Mouse (Mus musculus) forebrain, embryonic 11.5 days (tissue): ENCODE measurements around the gene Tjp3. TPM values are rescaled to one million over a fixed set of nuclear protein-coding genes. Genes with fewer than 3 reads are reported as not detected.

ENCODE experiments used
- ATAC-seq: fragments of 200-750 bp; cut with Nextera tagmentation; replicated peaks from 2 replicates; pipeline ENCODE4 v1.8.0; 2017; ENCODE audit warnings: moderate TSS enrichment; ENCODE audit not compliant: low FRiP score
- DNase-seq: peaks from one replicate; pipeline ENCODE4 v3.0.0-alpha.2; 2017; ENCODE audit warnings: low spot score
- H3K27ac ChIP-seq: fragments of 300-500 bp; sonication (generic); 2 replicates; pipeline ENCODE4 v1.5.1; 2014; ENCODE audit warnings: low read depth, low read length
- H3K27me3 ChIP-seq: fragments of 300-500 bp; sonication (generic); 2 replicates; pipeline ENCODE4 v1.6.1; 2014; ENCODE audit warnings: mild to moderate bottlenecking, low read length, mixed read lengths; ENCODE audit not compliant: control insufficient read depth, insufficient read depth
- H3K36me3 ChIP-seq: fragments of 300-500 bp; sonication (generic); 2 replicates; pipeline ENCODE4 v1.6.1; 2014; ENCODE audit warnings: mild to moderate bottlenecking, low read length, moderate library complexity, mixed read lengths; ENCODE audit not compliant: control insufficient read depth, insufficient read depth
- H3K4me1 ChIP-seq: fragments of 300-500 bp; sonication (generic); replicated peaks from 2 replicates; pipeline ENCODE4 v1.6.1; 2014; ENCODE audit warnings: low read length, mixed read lengths; ENCODE audit not compliant: control insufficient read depth, insufficient read depth
- H3K4me2 ChIP-seq: fragments of 300-500 bp; sonication (generic); 2 replicates; pipeline ENCODE4 v1.6.1; 2014; ENCODE audit warnings: low read depth, mild to moderate bottlenecking, low read length, moderate library complexity, mixed read lengths; ENCODE audit not compliant: severe bottlenecking
- H3K4me3 ChIP-seq: fragments of 300-500 bp; sonication (generic); 2 replicates; pipeline ENCODE4 v1.5.1; 2014; ENCODE audit warnings: low read depth, low read length
- H3K9ac ChIP-seq: fragments of 300-500 bp; sonication (generic); 2 replicates; pipeline ENCODE4 v1.6.1; 2014; ENCODE audit warnings: low read length
- H3K9me3 ChIP-seq: fragments of 300-500 bp; sonication (generic); 2 replicates; pipeline ENCODE4 v1.6.1; 2016; ENCODE audit warnings: low read length, mixed read lengths; ENCODE audit not compliant: control insufficient read depth
- WGBS: fragments of 180-500 bp; shearing (Covaris S2); extraction: QIAGEN DNeasy Blood & Tissue Kit; methylation state at CpG from one replicate; pipeline ENCODE4 v1.1.7; 2014; 5-methylcytosine and 5-hydroxymethylcytosine counted together
- polyA plus RNA-seq: library from polyadenylated mRNA; unstranded; fragments of >200 nt; fragmentation: Nextera tagmentation; extraction: Ambion mirVana; gene quantifications from 2 replicates; pipeline ENCODE4 v1.2.1, GENCODE M21; 2014

Tjp3 gene
- polyA plus RNA-seq, 1 experiment from 2014 or later, result 11.9 TPM

- H3K9ac ChIP-seq, result no peak overlapping the region
- H3K9me3 ChIP-seq, result no peaks in the 10 kb centered on the region
- 6% methylated on average over 7 of the region's 7 CpGs for WGBS
- peak; percentile 82 for DNase-seq
- H3K36me3 ChIP-seq, result no peaks in the 10 kb centered on the region
- no peak for ATAC-seq
- H3K27me3 ChIP-seq, result peaks cover 29% of the 10 kb centered on the region
- no peak overlapping the region for H3K4me2 ChIP-seq
- peaks cover 13% of the 10 kb centered on the region; the same call in 1 of the 2 replicates for H3K4me1 ChIP-seq
- no peak overlapping the region for H3K4me3 ChIP-seq
- no peak overlapping the region for H3K27ac ChIP-seq
Observed at GRCm38 (mm10) chr10:81289278-81289677, 2.1 kb downstream of the Tjp3 start.

- H3K36me3 ChIP-seq, result no peaks in the 10 kb centered on the region
- H3K27me3 ChIP-seq, result peaks cover 31% of the 10 kb centered on the region
- peaks cover 7% of the 10 kb centered on the region; the same call in 1 of the 2 replicates for H3K4me1 ChIP-seq
- no peak for DNase-seq
- no peak overlapping the region for H3K4me3 ChIP-seq
- no peaks in the 10 kb centered on the region for H3K9me3 ChIP-seq
- no peak overlapping the region; the same call in 1 of the 2 replicates for H3K9ac ChIP-seq
- no peak overlapping the region for H3K27ac ChIP-seq
- no peak overlapping the region for H3K4me2 ChIP-seq
- 34% methylated on average over 6 of the region's 6 CpGs for WGBS
- no peak for ATAC-seq
Observed at GRCm38 (mm10) chr10:81288601-81289000, 2.8 kb downstream of the Tjp3 start.

GRCm38 (mm10) chr10:81287513-81288157 is 3.7 kb downstream of the Tjp3 start:
- Histone ChIP-seq H3K27ac (no peak overlapping the region), H3K4me2 (no peak overlapping the region), H3K4me3 (no peak overlapping the region), H3K9ac (no peak overlapping the region), H3K27me3 (peaks cover 32% of the 10 kb centered on the region), H3K9me3 (no peaks in the 10 kb centered on the region), H3K4me1 (peaks cover 5% of the 10 kb centered on the region; the same call in 1 of the 2 replicates), H3K36me3 (no peaks in the 10 kb centered on the region)
- peak; percentile 79 for DNase-seq
- WGBS, result 60% methylated on average over 8 of the region's 8 CpGs
- ATAC-seq, result no peak

- DNase-seq (no peak), ATAC-seq (no peak)
- Histone ChIP-seq H3K4me3 (no peak overlapping the region), H3K36me3 (no peaks in the 10 kb centered on the region), H3K4me1 (peaks cover 5% of the 10 kb centered on the region; the same call in 1 of the 2 replicates), H3K27ac (no peak overlapping the region), H3K9ac (no peak overlapping the region), H3K27me3 (peaks cover 32% of the 10 kb centered on the region), H3K4me2 (no peak overlapping the region; the same call in 1 of the 2 replicates), H3K9me3 (no peaks in the 10 kb centered on the region)
- 49% methylated on average over 6 of the region's 6 CpGs for WGBS
Observed at GRCm38 (mm10) chr10:81286586-81286985, 4.8 kb downstream of the Tjp3 start.

GRCm38 (mm10) chr10:81285694-81286450 is 5.5 kb downstream of the Tjp3 start:
- H3K9ac ChIP-seq, result peak overlapping the region; percentile 69
- peak overlapping the region; percentile 80 for H3K4me2 ChIP-seq
- H3K4me3 ChIP-seq, result peak overlapping the region; percentile 45
- peak; percentile 76 for ATAC-seq
- DNase-seq, result peak; percentile 96
- H3K36me3 ChIP-seq, result no peaks in the 10 kb centered on the region
- H3K4me1 ChIP-seq, result peaks cover 5% of the 10 kb centered on the region; the same call in 1 of the 2 replicates
- no peak overlapping the region for H3K27ac ChIP-seq
- peaks cover 26% of the 10 kb centered on the region for H3K27me3 ChIP-seq
- H3K9me3 ChIP-seq, result no peaks in the 10 kb centered on the region
- 3% methylated on average over 54 of the region's 54 CpGs for WGBS

GRCm38 (mm10) chr10:81284719-81285118 is 6.7 kb downstream of the Tjp3 start:
- ATAC-seq (no peak), DNase-seq (no peak)
- H3K4me3 ChIP-seq, result peak overlapping the region; percentile 45; the same call in 1 of the 2 replicates
- no peaks in the 10 kb centered on the region for H3K36me3 ChIP-seq
- no peak overlapping the region for H3K9ac ChIP-seq
- H3K4me2 ChIP-seq, result peak overlapping the region; percentile 9; the same call in 1 of the 2 replicates
- WGBS, result 12% methylated on average over 17 of the region's 17 CpGs
- H3K9me3 ChIP-seq, result no peaks in the 10 kb centered on the region
- peaks cover 2% of the 10 kb centered on the region; the same call in 1 of the 2 replicates for H3K4me1 ChIP-seq
- no peak overlapping the region for H3K27ac ChIP-seq
- peaks cover 15% of the 10 kb centered on the region for H3K27me3 ChIP-seq

GRCm38 (mm10) chr10:81284189-81284588 is 7.2 kb downstream of the Tjp3 start:
- Histone ChIP-seq H3K4me1 (peaks cover 2% of the 10 kb centered on the region; the same call in 1 of the 2 replicates), H3K27ac (no peak overlapping the region), H3K4me3 (no peak overlapping the region), H3K9ac (no peak overlapping the region), H3K9me3 (no peaks in the 10 kb centered on the region), H3K36me3 (no peaks in the 10 kb centered on the region), H3K27me3 (peaks cover 12% of the 10 kb centered on the region), H3K4me2 (no peak overlapping the region)
- ATAC-seq (no peak), DNase-seq (no peak)
- 69% methylated on average over 6 of the region's 6 CpGs for WGBS

GRCm38 (mm10) chr10:81279496-81279895 is 11.9 kb downstream of the Tjp3 start:
- no peaks in the 10 kb centered on the region for H3K36me3 ChIP-seq
- peaks cover 5% of the 10 kb centered on the region for H3K27me3 ChIP-seq
- H3K4me3 ChIP-seq, result no peak overlapping the region
- H3K9ac ChIP-seq, result no peak overlapping the region
- no peak overlapping the region for H3K4me2 ChIP-seq
- DNase-seq, result no peak
- no peaks in the 10 kb centered on the region for H3K9me3 ChIP-seq
- H3K4me1 ChIP-seq, result no peaks in the 10 kb centered on the region
- WGBS, result 49% methylated on average over 10 of the region's 10 CpGs
- no peak for ATAC-seq
- H3K27ac ChIP-seq, result no peak overlapping the region
